Mouse (Mus musculus): ENCODE data around the gene Cdca7l. TPM values are rescaled to one million over a fixed set of nuclear protein-coding genes. Genes with fewer than 3 reads are reported as not detected.
"Not testable (repeated sequence)": the region's sequence is repeated elsewhere in the genome, so short reads cannot be mapped to it uniquely, and the experiment has no call there.

Cdca7l gene
- polyA plus RNA-seq, 1 experiment: not detected

GRCm38 (mm10) chr12:117903671-117904070 lies 99.6 kb downstream of the Cdca7l start:
- Histone ChIP-seq H3K27ac (ENCODE audit: insufficient read depth, low read depth, low read length) (no peak overlapping the region), H3K4me3 (ENCODE audit: insufficient read depth, low read depth, low read length) (no peak overlapping the region), H3K4me1 (ENCODE audit: control insufficient read depth, insufficient read depth, low read length) (peaks cover 3% of the 10 kb centered on the region; the same call in 1 of the 2 replicates)
- 71% methylated on average over 8 of the region's 8 CpGs for WGBS
- TF ChIP-seq CTCF (IDR thresholded peaks at IDR 0.05; ENCODE audit: insufficient read depth, low read depth, low read length): no peak
- TF ChIP-seq POLR2A (IDR thresholded peaks at IDR 0.05; ENCODE audit: insufficient read depth, low read depth, low read length): no peak

- H3K4me1 ChIP-seq (ENCODE audit: control insufficient read depth, insufficient read depth, low read length); H3K27ac ChIP-seq (ENCODE audit: insufficient read depth, low read depth, low read length); H3K4me3 ChIP-seq (ENCODE audit: insufficient read depth, low read depth, low read length): not testable (repeated sequence)
- 79% methylated on average over 4 of the region's 4 CpGs for WGBS
These were observed 101.2 kb downstream of the Cdca7l start for GRCm38 (mm10) chr12:117905232-117905840.

GRCm38 (mm10) chr12:117911396-117911795 lies 107.3 kb downstream of the Cdca7l start:
- no peak for TF ChIP-seq CTCF (IDR thresholded peaks at IDR 0.05; ENCODE audit: insufficient read depth, low read depth, low read length)
- TF ChIP-seq POLR2A (IDR thresholded peaks at IDR 0.05; ENCODE audit: insufficient read depth, low read depth, low read length): no peak
- H3K27ac ChIP-seq (ENCODE audit: insufficient read depth, low read depth, low read length): no peak overlapping the region
- no peaks in the 10 kb centered on the region for H3K4me1 ChIP-seq (ENCODE audit: control insufficient read depth, insufficient read depth, low read length)
- no peak overlapping the region for H3K4me3 ChIP-seq (ENCODE audit: insufficient read depth, low read depth, low read length)
- WGBS: 85% methylated on average over 1 of the region's 1 CpGs

- WGBS: 61% methylated on average over 10 of the region's 10 CpGs
- TF ChIP-seq POLR2A (IDR thresholded peaks at IDR 0.05; ENCODE audit: insufficient read depth, low read depth, low read length): no peak
- no peak for TF ChIP-seq CTCF (IDR thresholded peaks at IDR 0.05; ENCODE audit: insufficient read depth, low read depth, low read length)
- Histone ChIP-seq H3K4me1 (ENCODE audit: control insufficient read depth, insufficient read depth, low read length) (no peaks in the 10 kb centered on the region), H3K27ac (ENCODE audit: insufficient read depth, low read depth, low read length) (no peak overlapping the region), H3K4me3 (ENCODE audit: insufficient read depth, low read depth, low read length) (no peak overlapping the region)
These were observed 110.6 kb downstream of the Cdca7l start for GRCm38 (mm10) chr12:117914613-117915245.

GRCm38 (mm10) chr12:117915826-117916588 lies 111.9 kb downstream of the Cdca7l start:
- no peaks in the 10 kb centered on the region for H3K4me1 ChIP-seq (ENCODE audit: control insufficient read depth, insufficient read depth, low read length)
- H3K4me3 ChIP-seq (ENCODE audit: insufficient read depth, low read depth, low read length): no peak overlapping the region
- 43% methylated on average over 10 of the region's 10 CpGs for WGBS
- H3K27ac ChIP-seq (ENCODE audit: insufficient read depth, low read depth, low read length): no peak overlapping the region
- TF ChIP-seq POLR2A (IDR thresholded peaks at IDR 0.05; ENCODE audit: insufficient read depth, low read depth, low read length): no peak
- no peak for TF ChIP-seq CTCF (IDR thresholded peaks at IDR 0.05; ENCODE audit: insufficient read depth, low read depth, low read length)
